Mouse (Mus musculus): ENCODE results near the gene Cep126. TPM values are rescaled to one million over a fixed set of nuclear protein-coding genes. Genes with fewer than 3 reads are reported as not detected.

Gene Cep126
- total and polyA plus RNA-seq, 2 experiments from 2014 or later, result 1.8 to 9.4 TPM

DNA sequence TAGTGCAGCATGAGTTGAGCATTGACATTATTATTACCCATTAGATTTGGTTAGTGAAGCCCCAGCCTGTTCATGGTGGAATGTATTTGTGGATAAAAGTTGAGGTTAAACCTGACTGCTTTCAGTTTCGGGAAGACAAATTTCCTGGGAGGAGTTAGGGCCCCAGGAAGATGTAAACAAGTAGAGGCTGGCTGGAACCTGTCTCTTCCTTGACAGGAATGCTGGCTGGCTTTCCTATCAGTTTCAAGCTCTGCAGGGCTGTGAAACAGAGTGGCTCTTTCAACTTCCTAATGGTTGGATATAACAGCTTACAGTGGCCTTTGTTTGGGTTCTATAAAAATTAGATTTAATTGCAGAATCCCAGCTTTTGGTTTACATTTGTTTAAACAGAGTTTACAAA is 79.3 kb downstream of the Cep126 start:
- H3K36me3 ChIP-seq (ENCODE audit: insufficient read depth), result no peaks in the 10 kb centered on the region
- no peaks in the 10 kb centered on the region for H3K27me3 ChIP-seq (ENCODE audit: insufficient read depth, low read length)
- H3K4me2 ChIP-seq (ENCODE audit: low read depth), result no peak overlapping the region
- no peaks in the 10 kb centered on the region for H3K4me1 ChIP-seq (ENCODE audit: insufficient read depth)
- H3K9ac ChIP-seq, result no peak overlapping the region
- H3K9me3 ChIP-seq (ENCODE audit: low read length), result no peaks in the 10 kb centered on the region
- no peak for DNase-seq
- no peak for TF ChIP-seq CTCF (IDR thresholded peaks at IDR 0.05; ENCODE audit: low read depth)
- ATAC-seq, result no peak
- no peak overlapping the region for H3K4me3 ChIP-seq (ENCODE audit: low read depth, low read length)
- no peak overlapping the region for H3K27ac ChIP-seq (ENCODE audit: low read depth, low read length)
- WGBS, result 64% methylated on average over 1 of the region's 1 CpGs

- Histone ChIP-seq H3K9ac (peak overlapping the region; percentile 79), H3K4me1 (ENCODE audit: insufficient read depth) (peaks cover 9% of the 10 kb centered on the region; the same call in 1 of the 2 replicates), H3K27me3 (ENCODE audit: insufficient read depth, low read length) (no peaks in the 10 kb centered on the region), H3K4me3 (ENCODE audit: low read depth, low read length) (peak overlapping the region; percentile 61), H3K4me2 (ENCODE audit: low read depth) (peak overlapping the region; percentile 53), H3K27ac (ENCODE audit: low read depth, low read length) (peak overlapping the region; percentile 83), H3K36me3 (ENCODE audit: insufficient read depth) (no peaks in the 10 kb centered on the region), H3K9me3 (ENCODE audit: low read length) (no peaks in the 10 kb centered on the region)
- peak; percentile 47 for ATAC-seq
- TF ChIP-seq CTCF (IDR thresholded peaks at IDR 0.05; ENCODE audit: low read depth), result no peak
- DNase-seq, result no peak
- WGBS, result 11% methylated on average over 5 of the region's 5 CpGs
Measured at GRCm38 (mm10) chr9:8043044-8043387, 91.1 kb downstream of the Cep126 start.

DNA sequence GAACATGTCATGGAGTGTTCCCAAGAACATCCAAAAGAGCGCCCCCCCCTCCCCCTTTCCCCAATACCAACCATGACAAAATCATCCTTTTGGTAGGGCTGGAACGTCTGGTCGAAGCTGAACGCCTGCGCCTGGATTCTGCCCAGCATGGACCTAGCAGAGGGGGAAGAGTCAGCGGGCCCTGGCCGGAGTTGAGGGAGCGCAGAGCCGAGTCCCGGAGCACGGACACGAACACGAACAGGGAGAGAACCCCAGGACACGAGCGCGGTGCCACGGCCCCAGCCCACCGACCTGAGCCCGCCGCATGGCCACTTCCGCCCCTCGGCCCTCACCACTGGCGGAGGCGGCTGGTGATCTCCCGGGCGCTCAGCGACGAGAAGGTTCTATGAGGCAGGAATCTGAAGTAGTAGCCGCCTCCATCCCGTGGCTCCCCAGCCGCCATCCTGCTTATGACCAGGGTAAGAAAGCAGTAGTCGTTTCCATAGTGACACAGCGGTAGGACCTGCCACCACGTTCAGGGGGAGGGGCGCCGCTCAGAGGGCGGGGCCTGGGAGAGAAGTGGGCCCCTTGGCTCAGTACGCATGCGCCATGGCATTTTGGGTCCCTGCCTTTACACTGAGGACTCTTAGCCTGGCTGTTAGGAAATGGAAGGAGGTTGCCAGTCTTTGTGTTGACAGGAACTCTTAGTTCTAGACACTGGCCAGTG is 91.6 kb downstream of the Cep126 start, which contains the start of gene Cfap300:
Cfap300 (minus strand) TSS at position 486 of the 706 bp plus-strand sequence.
- H3K36me3 ChIP-seq (ENCODE audit: insufficient read depth), result no peaks in the 10 kb centered on the region
- DNase-seq (peak; percentile 98), ATAC-seq (peak; percentile 98)
- no peaks in the 10 kb centered on the region for H3K9me3 ChIP-seq (ENCODE audit: low read length)
- TF ChIP-seq CTCF (IDR thresholded peaks at IDR 0.05; ENCODE audit: low read depth), result no peak
- peaks cover 9% of the 10 kb centered on the region; the same call in 1 of the 2 replicates for H3K4me1 ChIP-seq (ENCODE audit: insufficient read depth)
- H3K9ac ChIP-seq, result peak within 1 kb of the TSS; percentile 79
- no peaks in the 10 kb centered on the region for H3K27me3 ChIP-seq (ENCODE audit: insufficient read depth, low read length)
- peak within 1 kb of the TSS; percentile 53 for H3K4me2 ChIP-seq (ENCODE audit: low read depth)
- WGBS, result 2% methylated on average over 39 of the region's 39 CpGs
- peak within 1 kb of the TSS; percentile 61 for H3K4me3 ChIP-seq (ENCODE audit: low read depth, low read length)
- peak within 1 kb of the TSS; percentile 83 for H3K27ac ChIP-seq (ENCODE audit: low read depth, low read length)

DNA sequence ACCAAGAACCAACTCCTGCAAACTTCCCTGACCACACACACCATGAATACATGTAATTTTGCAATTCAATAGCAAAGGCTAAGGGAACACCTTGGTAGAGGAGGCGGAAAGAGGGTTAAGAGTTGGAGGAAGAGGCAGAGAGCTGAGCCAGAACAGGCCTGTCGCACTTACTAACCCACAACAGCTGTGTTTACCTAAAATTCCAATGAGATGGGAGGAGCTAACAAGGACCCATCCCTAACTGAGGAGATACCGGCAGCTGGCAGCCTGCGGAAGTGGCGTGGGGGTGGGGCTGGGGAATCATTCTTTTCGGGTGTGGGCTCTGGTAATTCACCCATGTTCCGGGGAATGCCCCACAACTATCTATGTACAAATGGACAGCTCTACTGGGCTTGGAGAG is 98.5 kb downstream of the Cep126 start:
- DNase-seq (no peak), ATAC-seq (peak; percentile 52; the same call in 1 of the 2 replicates)
- no peak for TF ChIP-seq CTCF (IDR thresholded peaks at IDR 0.05; ENCODE audit: low read depth)
- Histone ChIP-seq H3K27ac (ENCODE audit: low read depth, low read length) (no peak overlapping the region), H3K9ac (no peak overlapping the region), H3K4me1 (ENCODE audit: insufficient read depth) (no peaks in the 10 kb centered on the region), H3K4me2 (ENCODE audit: low read depth) (no peak overlapping the region), H3K9me3 (ENCODE audit: low read length) (no peaks in the 10 kb centered on the region), H3K4me3 (ENCODE audit: low read depth, low read length) (no peak overlapping the region), H3K27me3 (ENCODE audit: insufficient read depth, low read length) (no peaks in the 10 kb centered on the region), H3K36me3 (ENCODE audit: insufficient read depth) (no peaks in the 10 kb centered on the region; the same call in 1 of the 2 replicates)
- 46% methylated on average over 7 of the region's 7 CpGs for WGBS

GRCm38 (mm10) chr9:8035091-8035490 is 99.0 kb downstream of the Cep126 start:
- TF ChIP-seq CTCF (IDR thresholded peaks at IDR 0.05; ENCODE audit: low read depth), result no peak
- Histone ChIP-seq H3K4me1 (ENCODE audit: insufficient read depth) (no peaks in the 10 kb centered on the region), H3K27ac (ENCODE audit: low read depth, low read length) (no peak overlapping the region), H3K36me3 (ENCODE audit: insufficient read depth) (no peaks in the 10 kb centered on the region; the same call in 1 of the 2 replicates), H3K9me3 (ENCODE audit: low read length) (no peaks in the 10 kb centered on the region), H3K4me3 (ENCODE audit: low read depth, low read length) (no peak overlapping the region), H3K9ac (no peak overlapping the region), H3K27me3 (ENCODE audit: insufficient read depth, low read length) (no peaks in the 10 kb centered on the region), H3K4me2 (ENCODE audit: low read depth) (no peak overlapping the region)
- no peak for DNase-seq
- no peak for ATAC-seq
- WGBS, result 63% methylated on average over 4 of the region's 4 CpGs

- H3K4me2 ChIP-seq (ENCODE audit: low read depth), result no peak overlapping the region
- H3K27me3 ChIP-seq (ENCODE audit: insufficient read depth, low read length), result no peaks in the 10 kb centered on the region
- TF ChIP-seq CTCF (IDR thresholded peaks at IDR 0.05; ENCODE audit: low read depth), result no peak
- no peak for ATAC-seq
- 76% methylated on average over 1 of the region's 1 CpGs for WGBS
- no peak overlapping the region for H3K9ac ChIP-seq
- H3K4me1 ChIP-seq (ENCODE audit: insufficient read depth), result no peaks in the 10 kb centered on the region
- H3K9me3 ChIP-seq (ENCODE audit: low read length), result no peaks in the 10 kb centered on the region
- no peak overlapping the region for H3K4me3 ChIP-seq (ENCODE audit: low read depth, low read length)
- H3K36me3 ChIP-seq (ENCODE audit: insufficient read depth), result no peaks in the 10 kb centered on the region; the same call in 1 of the 2 replicates
- no peak for DNase-seq
- no peak overlapping the region for H3K27ac ChIP-seq (ENCODE audit: low read depth, low read length)
Measured at GRCm38 (mm10) chr9:8034143-8034542, 100.0 kb downstream of the Cep126 start.

GRCm38 (mm10) chr9:8032847-8033246 is 101.2 kb downstream of the Cep126 start:
- DNase-seq (no peak), ATAC-seq (no peak)
- WGBS, result 66% methylated on average over 5 of the region's 5 CpGs
- Histone ChIP-seq H3K36me3 (ENCODE audit: insufficient read depth) (no peaks in the 10 kb centered on the region; the same call in 1 of the 2 replicates), H3K9me3 (ENCODE audit: low read length) (no peaks in the 10 kb centered on the region), H3K27me3 (ENCODE audit: insufficient read depth, low read length) (no peaks in the 10 kb centered on the region), H3K4me3 (ENCODE audit: low read depth, low read length) (no peak overlapping the region), H3K27ac (ENCODE audit: low read depth, low read length) (no peak overlapping the region), H3K4me2 (ENCODE audit: low read depth) (no peak overlapping the region), H3K4me1 (ENCODE audit: insufficient read depth) (no peaks in the 10 kb centered on the region), H3K9ac (no peak overlapping the region)
- no peak for TF ChIP-seq CTCF (IDR thresholded peaks at IDR 0.05; ENCODE audit: low read depth)

Other genes with a start within 250 kb of the Cep126 start
- 10.7 and 14.5 TPM in 2 replicates for gene Yap1, start 129.7 kb downstream of the Cep126 start, total RNA-seq (2014; rRNA removed)
- gene Yap1, start 129.7 kb downstream of the Cep126 start, polyA plus RNA-seq (2015; fragmentation: Nextera tagmentation; extraction: Ambion mirVana), result 4.0 and 4.7 TPM in 2 replicates
- 15.9 and 17.6 TPM in 2 replicates for gene Cfap300, start 91.5 kb downstream of the Cep126 start, total RNA-seq (2014; rRNA removed)
- 11.0 and 12.6 TPM in 2 replicates for gene Cfap300, start 91.5 kb downstream of the Cep126 start, polyA plus RNA-seq (2015; fragmentation: Nextera tagmentation; extraction: Ambion mirVana)

Measured in forebrain, postnatal 0 days (tissue).